ENCODE assay signal across 20 mouse cellular contexts in genomic region chr17:57125853-57126622, GRCm38 (mm10). TPM values are rescaled to one million over a fixed set of nuclear protein-coding genes. Genes with fewer than 3 reads are reported as not detected.
"Had no signal": no experiment of that assay in that cellular context is flagged by ENCODE, and none has a peak within 500 bp of the region (broad histone marks: within the 10 kb centered on the region; RNA-seq: fewer than 3 reads in every experiment).

No protein-coding gene starts in this region.

- ATAC-seq: intestine, postnatal 0 days; lung, postnatal 0 days; midbrain, embryonic 16.5 days had no signal

- H3K9ac ChIP-seq: liver, embryonic 15.5 days; midbrain, embryonic 12.5 days had no signal

- H3K27ac ChIP-seq: kidney, postnatal 0 days; layer of hippocampus, adult 2 months; left cerebral cortex, adult 2 months; limb, embryonic 10.5 days; liver, embryonic 15.5 days; midbrain, embryonic 12.5 days had no signal

- H3K27me3 ChIP-seq: midbrain, embryonic 12.5 days had no signal

- H3K4me2 ChIP-seq: liver, embryonic 15.5 days; midbrain, embryonic 12.5 days had no signal

- H3K4me1 ChIP-seq: limb, embryonic 10.5 days; midbrain, embryonic 12.5 days had no signal

- H3K36me3 ChIP-seq: limb, embryonic 10.5 days; liver, embryonic 15.5 days; midbrain, embryonic 12.5 days had no signal

- DNase-seq: kidney, adult 9 months; kidney, postnatal 4 days; lung, adult 2 months; lung, postnatal 36 days; right cerebral cortex, postnatal 14 days; thymus, adult 18-20 months; thymus, postnatal 14 days had no signal

- H3K4me3 ChIP-seq: layer of hippocampus, adult 2 months; left cerebral cortex, adult 2 months; limb, embryonic 10.5 days; liver, embryonic 15.5 days; midbrain, embryonic 12.5 days had no signal

- H3K9me3 ChIP-seq: limb, embryonic 10.5 days; liver, embryonic 15.5 days; midbrain, embryonic 12.5 days had no signal

RNA-seq across cellular contexts. Expression of gene Cd70, which starts 23.5 kb away (rescaled TPM):
- total RNA-seq: layer of hippocampus, adult 2 months; left cerebral cortex, postnatal 14 days; megakaryocyte, adult 5-6 weeks had no signal
- polyA plus RNA-seq: intestine, postnatal 0 days; kidney, postnatal 0 days; limb, embryonic 10.5 days; limb, embryonic 14.5 days; liver, embryonic 15.5 days; lung, adult 2 months; lung, postnatal 0 days; small intestine, adult 2 months had no signal
